Mouse (Mus musculus): ENCODE data around the gene Hist2h2ab. TPM values are rescaled to one million over a fixed set of nuclear protein-coding genes. Genes with fewer than 3 reads are reported as not detected.
"Not testable (repeated sequence)": the region's sequence is repeated elsewhere in the genome, so short reads cannot be mapped to it uniquely, and the experiment has no call there.

Hist2h2ab gene
- total RNA-seq, 2 experiments from 2014 or later: 8.4 to 256 TPM

DNA sequence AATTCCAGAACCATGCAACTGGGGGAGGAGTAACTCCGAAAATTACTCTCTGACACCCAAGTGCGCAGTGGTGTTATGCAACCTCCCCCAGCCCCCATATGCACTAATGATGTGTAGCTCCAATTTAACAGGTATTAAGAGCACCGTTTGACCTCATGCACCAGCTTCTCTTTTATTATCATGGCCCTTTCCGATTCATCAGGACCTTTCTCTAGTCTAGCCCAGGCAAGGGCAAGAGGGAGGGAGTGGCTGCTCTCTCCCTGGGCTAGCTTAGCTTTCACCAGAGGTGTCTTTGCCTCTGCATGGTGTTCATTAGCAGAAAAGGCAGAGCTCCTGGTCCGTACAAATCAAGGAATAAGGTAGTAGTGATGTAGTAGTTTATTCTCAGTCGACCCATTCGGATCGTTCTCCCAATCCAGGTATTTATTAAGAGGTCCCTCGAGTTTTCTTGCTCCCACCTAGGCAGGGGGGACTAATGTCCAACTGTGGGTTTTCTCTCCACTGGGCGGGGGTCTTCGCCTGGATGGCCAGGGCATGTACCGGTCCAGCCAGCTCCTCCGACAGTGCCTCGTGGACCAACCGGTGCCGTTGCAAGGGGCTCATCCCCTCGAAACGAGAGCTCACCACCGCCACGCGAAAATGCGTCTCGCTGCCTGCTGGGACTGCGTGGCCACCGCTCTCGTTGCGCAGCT lies 23.1 kb upstream of the Hist2h2ab start:
- ATAC-seq (replicated peaks; ENCODE audit: low FRiP score, poor library complexity, severe bottlenecking): no peak

DNA sequence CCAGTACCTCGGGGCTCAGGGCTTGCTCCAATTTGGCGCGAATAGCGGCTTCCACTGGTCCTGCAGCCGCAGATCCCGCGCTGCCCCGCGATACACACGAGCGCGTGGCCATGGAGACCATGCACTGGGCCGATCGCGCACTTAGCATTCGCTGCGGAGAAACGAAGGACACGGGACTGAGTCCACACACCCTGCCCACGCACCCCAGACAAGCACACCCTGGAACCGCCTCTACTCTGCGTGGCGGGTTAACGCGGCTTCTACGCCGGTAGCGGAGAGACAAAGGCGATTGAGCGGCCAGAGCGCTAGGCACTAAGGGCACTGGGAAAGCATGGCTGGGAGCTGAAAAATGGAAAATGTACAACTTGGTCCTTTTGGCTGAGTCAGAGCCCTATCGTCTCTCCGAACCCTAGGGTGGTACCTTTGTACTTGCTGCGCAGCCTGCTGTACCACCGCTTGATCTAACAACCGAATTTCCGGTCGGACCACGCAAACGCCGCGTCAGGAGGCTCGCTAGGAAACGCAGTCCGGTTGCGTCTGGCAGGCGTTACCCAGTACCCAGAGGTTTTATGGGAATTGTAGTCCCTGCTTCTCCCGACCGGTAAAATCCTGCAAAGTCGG lies 22.4 kb upstream of the Hist2h2ab start:
- peak; percentile 89 for ATAC-seq (replicated peaks; ENCODE audit: low FRiP score, poor library complexity, severe bottlenecking)

DNA sequence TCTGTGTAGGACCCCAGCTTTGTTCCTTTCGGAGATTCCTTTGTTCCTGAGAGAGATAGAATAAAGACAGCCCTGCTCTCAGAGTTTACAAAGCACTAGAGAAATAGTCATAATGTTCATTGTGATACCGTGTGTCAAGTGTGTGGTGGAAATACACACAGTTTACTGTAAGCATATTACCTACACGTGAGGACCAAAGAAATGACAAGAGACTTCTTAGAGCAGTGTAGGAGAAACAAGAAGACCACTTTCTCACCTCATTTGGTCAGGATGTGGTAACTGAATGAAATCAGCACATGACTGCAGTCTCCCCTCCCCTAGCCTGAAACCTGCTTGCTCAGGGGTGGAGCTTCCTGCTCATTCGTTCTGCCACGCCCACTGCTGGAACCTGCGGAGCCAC lies 21.5 kb upstream of the Hist2h2ab start:
- ATAC-seq (replicated peaks; ENCODE audit: low FRiP score, poor library complexity, severe bottlenecking): no peak

DNA sequence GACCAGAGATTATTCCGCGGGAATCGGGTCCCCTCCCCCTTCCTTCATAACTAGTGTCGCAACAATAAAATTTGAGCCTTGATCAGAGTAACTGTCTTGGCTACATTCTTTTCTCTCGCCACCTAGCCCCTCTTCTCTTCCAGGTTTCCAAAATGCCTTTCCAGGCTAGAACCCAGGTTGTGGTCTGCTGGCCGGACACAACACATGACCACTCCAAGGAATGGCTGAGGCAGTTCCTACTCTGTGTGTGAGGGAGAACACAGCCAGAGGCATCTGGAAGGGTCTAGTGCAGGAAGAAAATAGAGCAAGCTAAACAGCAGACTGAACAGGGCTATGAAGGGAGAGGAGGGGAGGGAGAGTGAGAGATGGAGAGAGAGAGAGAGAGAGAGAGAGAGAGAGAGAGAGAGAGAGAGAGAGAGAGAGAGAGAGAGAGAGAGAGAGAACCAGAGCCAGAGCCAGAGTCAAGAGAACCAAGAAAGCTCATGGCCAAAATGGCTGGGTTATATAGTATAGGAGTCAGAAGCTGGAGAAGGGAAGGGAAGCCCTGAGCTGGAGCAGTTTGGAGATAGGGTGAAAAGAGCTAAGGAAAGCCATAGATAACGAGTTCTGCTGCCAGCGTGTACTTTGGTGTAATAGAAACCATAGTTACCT lies 20.9 kb upstream of the Hist2h2ab start:
- ATAC-seq (replicated peaks; ENCODE audit: low FRiP score, poor library complexity, severe bottlenecking): not testable (repeated sequence)

DNA sequence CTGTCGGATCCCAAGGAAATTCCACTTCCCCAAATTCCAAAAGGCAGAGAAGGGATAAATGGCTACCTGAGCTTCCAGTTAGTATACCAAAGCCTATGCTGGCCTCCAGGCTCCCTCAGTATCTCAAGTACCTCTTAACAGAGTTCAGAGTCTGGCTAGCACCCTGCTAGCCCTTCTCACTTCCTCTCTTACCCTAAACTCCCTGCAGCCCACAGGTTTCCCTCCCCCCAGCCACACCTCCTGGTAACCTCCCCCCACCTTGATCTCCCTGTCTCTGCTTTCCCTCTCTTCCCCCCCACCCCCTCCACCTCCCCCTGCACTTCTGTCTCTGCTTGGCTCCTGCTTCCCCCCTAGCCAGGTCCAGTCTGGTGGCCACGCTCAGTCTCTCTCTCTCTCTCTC lies 19.9 kb upstream of the Hist2h2ab start:
- ATAC-seq (replicated peaks; ENCODE audit: low FRiP score, poor library complexity, severe bottlenecking): no peak

DNA sequence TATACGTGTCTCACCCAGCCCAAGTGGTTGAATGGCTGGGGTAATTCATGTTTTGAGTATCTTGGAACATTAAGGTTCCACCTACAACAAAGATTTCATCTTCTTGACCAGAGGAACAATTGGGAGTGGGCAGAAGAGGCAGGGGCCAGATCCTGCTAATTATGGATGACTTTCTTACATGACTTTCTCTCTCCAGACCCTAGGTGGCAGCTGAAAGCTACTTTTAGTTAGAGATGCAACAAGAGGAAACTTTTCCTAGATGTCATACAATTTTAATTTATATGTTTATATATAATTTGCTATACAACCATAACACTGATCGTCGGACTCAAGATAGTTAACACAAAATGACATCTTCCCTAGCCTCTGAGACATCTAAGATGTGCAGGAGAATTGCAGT lies 11.8 kb upstream of the Hist2h2ab start:
- no peak for ATAC-seq (replicated peaks; ENCODE audit: low FRiP score, poor library complexity, severe bottlenecking)

DNA sequence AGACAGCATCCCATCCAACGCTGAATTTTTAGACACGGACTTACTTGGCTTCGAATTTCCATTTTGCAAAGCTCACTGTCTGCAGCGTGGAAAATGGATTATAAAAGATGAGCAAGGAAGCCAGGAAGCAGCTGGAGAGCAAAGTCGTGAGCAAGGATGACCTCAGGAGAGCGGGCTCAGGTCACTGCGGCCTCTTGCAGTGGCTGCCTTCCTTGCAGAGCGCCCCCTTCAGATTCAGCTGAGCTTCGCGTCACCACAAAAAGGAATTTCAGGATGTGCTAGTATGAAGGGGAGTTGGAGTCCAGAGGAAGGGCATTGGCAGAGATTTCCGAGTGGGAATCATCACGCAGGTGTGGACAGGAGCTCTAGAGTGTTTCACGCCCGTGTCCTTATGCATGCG lies 10.4 kb upstream of the Hist2h2ab start:
- ATAC-seq (replicated peaks; ENCODE audit: low FRiP score, poor library complexity, severe bottlenecking): no peak

DNA sequence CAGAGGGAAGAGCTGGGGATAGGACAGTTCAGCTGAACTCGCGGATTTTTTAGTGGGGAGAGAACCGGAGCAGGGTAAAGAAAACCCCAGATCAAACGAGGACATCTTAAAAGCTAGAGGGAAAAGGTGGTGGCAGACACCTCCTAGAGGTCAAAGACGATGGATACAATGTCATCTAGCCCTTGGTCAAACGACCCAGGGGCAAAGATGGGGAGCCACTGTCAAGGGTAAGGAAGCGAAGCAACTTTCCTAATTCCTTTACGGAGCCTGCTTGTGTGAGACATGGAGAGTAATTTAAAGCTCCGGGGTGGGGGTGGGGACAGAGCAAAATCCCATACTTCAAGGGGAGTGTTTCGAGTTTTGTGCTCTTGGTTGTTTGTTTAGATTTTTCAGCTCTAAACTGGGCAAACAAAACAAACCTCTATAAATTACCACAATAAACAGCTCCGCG lies 449 bp upstream of the Hist2h2ab start:
- ATAC-seq (replicated peaks; ENCODE audit: low FRiP score, poor library complexity, severe bottlenecking): peak; percentile 10

DNA sequence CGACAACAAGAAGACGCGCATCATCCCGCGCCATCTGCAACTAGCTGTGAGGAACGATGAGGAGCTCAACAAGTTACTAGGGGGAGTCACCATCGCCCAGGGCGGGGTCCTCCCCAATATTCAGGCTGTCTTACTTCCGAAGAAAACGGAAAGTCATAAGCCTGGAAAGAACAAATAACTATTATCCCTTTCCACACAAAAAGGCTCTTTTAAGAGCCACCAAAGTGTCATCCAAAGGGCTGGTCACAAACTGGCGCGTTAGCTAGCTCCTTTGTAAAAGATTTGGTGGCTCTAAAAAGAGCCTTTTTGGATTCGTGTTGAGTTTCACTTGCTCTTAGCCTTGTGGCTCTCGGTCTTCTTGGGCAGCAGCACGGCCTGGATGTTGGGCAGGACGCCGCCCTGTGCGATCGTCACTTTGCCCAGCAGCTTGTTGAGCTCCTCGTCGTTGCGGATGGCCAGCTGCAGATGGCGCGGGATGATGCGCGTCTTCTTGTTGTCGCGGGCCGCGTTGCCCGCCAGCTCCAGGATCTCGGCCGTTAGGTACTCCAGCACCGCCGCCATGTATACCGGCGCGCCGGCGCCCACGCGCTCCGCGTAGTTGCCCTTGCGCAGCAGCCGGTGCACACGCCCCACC lies 583 bp downstream of the Hist2h2ab start:
- peak; percentile 19; the same call in 1 of the 2 replicates for ATAC-seq (replicated peaks; ENCODE audit: low FRiP score, poor library complexity, severe bottlenecking)

DNA sequence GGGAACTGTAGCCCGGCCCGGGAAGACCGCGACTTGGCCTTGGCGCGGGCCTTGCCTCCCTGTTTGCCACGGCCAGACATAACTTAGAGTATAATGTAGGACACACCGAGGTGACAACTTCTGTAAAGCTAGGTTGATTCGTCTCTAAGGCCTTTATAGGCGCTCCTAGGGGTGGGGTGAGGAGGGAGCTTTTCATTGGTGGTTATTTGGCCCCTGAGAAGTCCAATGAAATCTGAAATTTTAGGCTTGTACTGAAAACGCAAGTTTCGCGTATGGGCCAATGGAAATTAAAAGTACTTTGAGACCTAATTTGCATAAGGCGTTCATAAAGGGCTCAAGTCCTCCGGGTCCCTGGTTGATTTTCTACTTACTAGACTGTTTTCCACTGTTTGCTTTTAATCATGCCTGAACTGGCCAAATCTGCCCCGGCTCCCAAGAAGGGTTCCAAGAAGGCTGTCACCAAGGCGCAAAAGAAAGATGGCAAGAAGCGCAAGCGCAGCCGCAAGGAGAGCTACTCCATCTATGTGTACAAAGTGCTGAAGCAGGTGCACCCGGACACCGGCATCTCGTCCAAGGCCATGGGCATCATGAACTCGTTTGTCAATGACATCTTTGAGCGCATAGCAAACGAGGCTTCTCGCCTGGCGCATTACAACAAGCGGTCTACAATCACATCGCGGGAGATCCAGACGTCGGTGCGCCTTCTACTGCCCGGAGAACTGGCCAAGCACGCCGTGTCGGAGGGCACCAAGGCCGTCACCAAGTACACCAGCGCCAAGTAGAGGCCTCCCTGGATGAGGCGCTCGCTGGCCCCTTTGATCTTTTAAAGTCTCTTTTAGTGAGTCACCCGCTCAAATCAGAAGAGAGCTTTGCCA lies 1.3 kb downstream of the Hist2h2ab start, which contains the start of the genes Hist2h2ac and Hist2h2be:
Hist2h2ac (minus strand) TSS at position 116 of the 875 bp plus-strand sequence.
Hist2h2be (plus strand) TSS at position 355 of the 875 bp plus-strand sequence.
- ATAC-seq (replicated peaks; ENCODE audit: low FRiP score, poor library complexity, severe bottlenecking): peak; percentile 79

DNA sequence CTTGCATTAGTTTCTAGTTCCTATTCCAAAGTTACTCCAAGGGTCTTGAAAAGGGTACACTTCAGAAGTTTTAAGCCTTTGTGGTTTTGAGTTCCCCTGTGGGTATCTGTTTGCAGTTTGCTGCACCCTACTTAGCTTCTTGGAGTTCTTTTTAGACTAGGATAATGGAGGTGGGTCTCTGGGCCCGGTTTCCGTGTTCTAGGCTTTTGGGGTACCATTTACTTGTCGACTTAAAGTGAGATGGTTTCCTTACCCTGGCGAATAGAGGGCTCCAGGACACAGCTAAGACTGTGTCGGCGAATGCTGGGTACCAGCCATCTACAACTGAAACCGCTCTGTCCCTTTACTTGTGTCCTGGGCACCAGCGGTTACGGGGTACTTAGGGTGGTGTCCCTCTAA lies 2.0 kb downstream of the Hist2h2ab start:
- peak; percentile 17; the same call in 1 of the 2 replicates for ATAC-seq (replicated peaks; ENCODE audit: low FRiP score, poor library complexity, severe bottlenecking)

DNA sequence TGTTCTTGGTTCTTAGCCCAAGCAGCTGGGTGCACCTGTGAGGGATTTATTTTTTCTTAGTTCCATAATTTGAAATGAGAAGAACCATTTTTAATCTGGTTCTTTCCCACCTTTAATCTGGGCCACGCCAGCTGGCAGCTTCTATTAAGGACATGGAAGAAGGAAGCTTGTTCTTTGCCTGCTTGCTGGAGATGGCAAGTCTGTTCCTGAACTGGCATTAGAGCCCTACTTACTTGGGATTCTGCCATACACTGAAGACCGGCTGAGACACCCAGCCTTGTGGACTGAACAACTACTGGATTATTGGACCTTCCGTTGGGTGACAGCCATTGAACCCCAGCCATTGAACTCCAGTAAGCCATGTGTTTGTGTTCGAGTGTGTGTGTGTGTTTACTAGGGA lies 3.1 kb downstream of the Hist2h2ab start:
- ATAC-seq (replicated peaks; ENCODE audit: low FRiP score, poor library complexity, severe bottlenecking): no peak

DNA sequence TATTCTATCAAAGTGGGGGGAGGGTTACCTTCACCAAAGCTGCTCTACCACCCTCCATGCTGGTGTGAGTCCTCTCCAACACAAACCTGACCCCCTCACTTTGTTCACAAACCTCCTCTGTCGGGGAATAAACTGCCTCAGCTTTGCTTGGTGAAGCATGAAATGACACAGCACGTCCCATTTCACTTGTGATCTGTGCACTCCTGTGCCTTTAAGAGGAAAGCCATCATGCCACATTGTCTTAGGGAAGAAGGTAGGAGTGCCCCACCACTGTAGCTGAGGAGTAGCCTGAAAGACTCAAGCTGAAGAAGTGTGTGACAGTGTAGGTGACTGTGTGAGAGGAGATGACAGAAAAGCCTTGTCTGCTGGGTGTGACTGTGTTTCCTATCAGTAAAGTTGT lies 5.8 kb downstream of the Hist2h2ab start:
- ATAC-seq (replicated peaks; ENCODE audit: low FRiP score, poor library complexity, severe bottlenecking): no peak

DNA sequence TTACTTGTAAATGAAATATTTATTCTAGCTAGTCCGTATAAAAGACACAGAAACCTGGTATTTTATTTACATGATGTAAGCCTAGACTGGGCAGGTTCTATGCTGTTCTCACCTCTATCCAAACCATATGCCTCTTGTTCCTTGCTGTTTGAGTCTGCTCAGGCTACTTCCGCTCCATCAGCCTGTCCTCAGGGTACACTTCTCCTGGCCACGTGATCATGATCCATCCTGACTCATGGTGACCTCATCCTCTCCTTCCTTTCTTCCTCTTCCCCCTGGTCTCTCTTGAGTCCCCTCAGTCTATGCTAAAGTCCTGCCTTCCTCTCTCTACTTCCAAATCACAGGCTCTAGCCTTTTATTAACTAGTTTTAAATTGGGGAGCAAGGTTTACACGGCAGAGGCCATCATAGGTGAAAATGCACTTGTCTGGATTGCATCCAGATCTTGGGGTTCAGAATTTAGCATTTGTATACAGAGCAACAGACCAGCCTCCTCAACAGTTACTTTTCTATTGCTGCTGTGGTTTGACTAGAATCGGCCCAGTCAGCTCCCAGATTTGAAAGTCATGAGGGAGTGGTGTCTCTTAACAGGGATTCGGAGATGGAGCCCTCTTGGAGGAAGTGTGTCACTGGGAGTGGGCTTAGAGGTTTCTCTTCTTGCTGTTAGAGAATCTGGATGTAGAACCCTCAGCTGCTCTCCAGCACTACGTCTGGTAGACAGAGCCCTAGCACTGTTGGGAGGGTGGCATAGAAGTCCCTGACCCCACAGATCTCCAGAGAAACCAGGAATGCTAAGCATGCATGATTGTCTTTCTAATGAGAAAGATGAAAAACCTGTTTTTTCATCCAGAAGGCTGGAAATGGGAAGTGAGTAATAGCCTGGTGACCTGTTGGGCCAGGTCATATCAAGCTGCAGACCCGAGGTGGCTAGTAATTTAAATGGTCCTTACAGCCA lies 7.3 kb downstream of the Hist2h2ab start:
- no peak for ATAC-seq (replicated peaks; ENCODE audit: low FRiP score, poor library complexity, severe bottlenecking)

DNA sequence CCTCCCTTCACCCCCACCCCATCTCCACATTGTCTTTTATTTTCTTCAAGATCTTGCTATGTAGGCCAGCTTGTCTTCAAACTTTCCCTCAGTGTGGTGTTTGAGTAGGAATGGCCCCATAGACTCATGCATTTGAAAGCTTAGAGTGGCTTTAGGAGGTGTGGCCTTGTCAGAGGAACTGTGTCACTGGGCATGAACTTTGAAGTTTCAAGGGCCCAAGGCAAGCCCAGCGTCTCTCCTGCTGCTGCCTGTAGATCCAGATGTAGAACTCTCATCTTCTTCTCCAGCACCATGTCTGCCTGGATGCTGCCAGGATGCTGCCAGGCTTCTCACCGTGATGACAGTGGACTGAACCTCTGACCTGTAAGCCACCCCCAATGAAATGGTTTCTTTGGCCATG lies 9.2 kb downstream of the Hist2h2ab start:
- no peak for ATAC-seq (replicated peaks; ENCODE audit: low FRiP score, poor library complexity, severe bottlenecking)

DNA sequence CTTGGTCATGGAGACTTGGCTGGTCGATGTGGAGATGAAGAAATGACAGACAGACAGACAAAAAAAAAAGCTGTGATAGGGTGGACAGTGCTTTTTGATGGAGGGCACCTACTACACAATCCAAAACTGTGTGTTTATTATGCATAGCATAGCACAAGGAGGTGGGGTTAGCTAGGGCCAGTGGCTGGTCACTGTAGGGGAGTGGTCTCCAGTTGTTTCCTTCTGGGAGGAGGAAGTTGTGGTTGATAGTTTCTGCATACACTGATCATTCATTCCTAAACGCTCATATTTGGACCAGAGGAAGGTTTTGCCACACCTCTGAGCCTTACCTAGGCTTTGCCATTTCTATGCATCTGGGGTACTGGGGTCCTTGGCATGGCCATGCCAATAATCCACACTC lies 10.7 kb downstream of the Hist2h2ab start:
- ATAC-seq (replicated peaks; ENCODE audit: low FRiP score, poor library complexity, severe bottlenecking): no peak

DNA sequence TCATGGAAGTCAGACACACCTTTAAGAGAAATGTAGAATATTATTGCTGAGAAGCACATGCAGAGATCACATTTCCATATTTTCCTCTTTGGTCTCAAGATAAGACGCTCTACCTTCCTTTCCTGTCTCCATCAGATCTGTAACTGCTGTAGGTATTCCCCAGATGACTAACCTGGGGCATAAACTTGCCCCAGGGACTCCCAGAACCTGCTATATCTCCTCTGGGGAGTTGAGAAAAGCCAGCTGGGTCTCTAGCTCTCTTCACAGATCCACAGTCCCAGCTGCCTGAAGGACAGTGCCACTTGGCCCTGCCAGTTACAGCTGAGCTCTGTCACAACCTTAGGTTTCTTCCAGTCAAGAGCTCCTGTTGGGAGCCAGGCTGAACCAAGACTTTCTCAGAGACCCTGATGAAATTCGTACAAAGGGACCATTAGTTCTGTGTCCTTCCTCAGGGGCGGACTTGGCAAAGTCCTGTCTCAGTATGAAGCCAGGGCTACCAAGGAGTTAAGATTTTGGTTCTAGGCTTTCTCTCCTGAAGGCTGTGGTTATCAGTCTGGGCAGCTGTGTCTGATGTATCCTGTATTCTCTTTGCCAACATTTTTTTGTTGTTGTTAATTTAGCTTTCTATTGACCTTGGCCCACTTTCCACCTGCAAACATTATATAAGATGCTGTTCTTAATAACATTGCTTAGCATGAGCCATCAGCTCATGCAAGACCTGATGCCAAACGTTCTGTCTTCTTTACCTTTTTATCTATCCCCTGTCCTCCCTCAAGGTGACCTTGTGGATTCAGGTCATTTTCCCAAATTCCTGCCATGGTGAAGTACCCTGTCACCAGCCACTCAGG lies 11.5 kb downstream of the Hist2h2ab start:
- no peak for ATAC-seq (replicated peaks; ENCODE audit: low FRiP score, poor library complexity, severe bottlenecking)

DNA sequence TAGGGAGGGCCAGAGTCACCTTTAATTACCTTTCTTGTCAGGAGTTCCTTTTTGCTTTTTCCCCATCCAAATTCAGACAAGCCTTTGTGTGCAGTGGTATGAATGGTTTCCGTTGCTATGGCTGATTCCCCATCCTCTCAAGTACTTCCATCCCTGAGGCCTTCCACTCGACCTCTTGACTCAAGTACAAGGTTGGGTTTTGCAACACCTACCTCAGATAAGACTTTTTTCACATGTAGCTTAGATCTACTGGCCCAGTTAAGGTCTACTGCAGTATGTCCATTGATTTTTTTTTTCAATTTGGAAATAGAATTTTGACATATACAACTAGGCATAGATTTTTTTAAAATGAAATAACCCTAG lies 12.1 kb downstream of the Hist2h2ab start:
- ATAC-seq (replicated peaks; ENCODE audit: low FRiP score, poor library complexity, severe bottlenecking): no peak
